Mouse (Mus musculus): ENCODE measurements at regions not wholly inside any gene's neighbourhood (a gene's known extent, or its start where the extent isn't known, plus 50 kb on each side); places are given as distances from the start of the nearest gene placed in this dataset.

DNA sequence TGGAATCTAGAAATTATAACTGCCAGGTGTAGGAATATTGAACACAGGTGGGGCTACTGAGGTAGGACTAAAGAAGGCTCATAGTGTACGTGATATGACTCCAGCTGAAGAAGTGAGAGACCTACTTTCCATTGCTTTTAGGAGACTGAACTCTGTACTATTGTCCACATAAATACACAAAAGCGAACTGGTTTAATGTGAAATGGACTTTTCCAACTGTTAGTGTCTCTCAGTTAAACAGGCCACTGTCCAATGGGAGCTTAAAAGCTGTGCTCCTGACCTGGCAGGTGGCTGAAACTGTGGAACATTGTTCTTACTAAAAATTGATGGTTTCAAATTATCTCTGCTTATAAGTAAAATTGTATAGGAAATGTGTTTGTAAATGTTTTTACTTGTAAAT, 381.4 kb downstream of the 1700129C05Rik start:
- Histone ChIP-seq H3K9me3 (replicated peaks; ENCODE audit: control insufficient read depth, low read length) (no peaks in the 10 kb centered on the region), H3K9ac (ENCODE audit: low read length) (no peak overlapping the region), H3K27ac (ENCODE audit: low read length) (no peak overlapping the region), H3K4me3 (replicated peaks; ENCODE audit: low read length) (no peak overlapping the region), H3K36me3 (ENCODE audit: control insufficient read depth, insufficient read depth, low read length) (no peaks in the 10 kb centered on the region), H3K4me2 (ENCODE audit: low read depth, low read length) (no peak overlapping the region), H3K4me1 (ENCODE audit: control insufficient read depth, insufficient read depth, low read length) (no peaks in the 10 kb centered on the region), H3K27me3 (ENCODE audit: control insufficient read depth, insufficient read depth, low read length) (no peaks in the 10 kb centered on the region)
- ATAC-seq (ENCODE audit: insufficient read depth, low FRiP score) = no peak
- WGBS = 84% methylated on average over 2 of the region's 2 CpGs

- Histone ChIP-seq H3K27me3 (ENCODE audit: control insufficient read depth, insufficient read depth, low read length) (no peaks in the 10 kb centered on the region), H3K27ac (ENCODE audit: low read length) (no peak overlapping the region), H3K4me3 (replicated peaks; ENCODE audit: low read length) (no peak overlapping the region), H3K9me3 (replicated peaks; ENCODE audit: control insufficient read depth, low read length) (no peaks in the 10 kb centered on the region), H3K4me1 (ENCODE audit: control insufficient read depth, insufficient read depth, low read length) (no peaks in the 10 kb centered on the region), H3K9ac (ENCODE audit: low read length) (no peak overlapping the region), H3K4me2 (ENCODE audit: low read depth, low read length) (no peak overlapping the region), H3K36me3 (ENCODE audit: control insufficient read depth, insufficient read depth, low read length) (no peaks in the 10 kb centered on the region)
- no peak for ATAC-seq (ENCODE audit: insufficient read depth, low FRiP score)
- WGBS = 83% methylated on average over 4 of the region's 4 CpGs
Measured at GRCm38 (mm10) chr14:58759759-58760158, 382.9 kb downstream of the 1700129C05Rik start.

DNA sequence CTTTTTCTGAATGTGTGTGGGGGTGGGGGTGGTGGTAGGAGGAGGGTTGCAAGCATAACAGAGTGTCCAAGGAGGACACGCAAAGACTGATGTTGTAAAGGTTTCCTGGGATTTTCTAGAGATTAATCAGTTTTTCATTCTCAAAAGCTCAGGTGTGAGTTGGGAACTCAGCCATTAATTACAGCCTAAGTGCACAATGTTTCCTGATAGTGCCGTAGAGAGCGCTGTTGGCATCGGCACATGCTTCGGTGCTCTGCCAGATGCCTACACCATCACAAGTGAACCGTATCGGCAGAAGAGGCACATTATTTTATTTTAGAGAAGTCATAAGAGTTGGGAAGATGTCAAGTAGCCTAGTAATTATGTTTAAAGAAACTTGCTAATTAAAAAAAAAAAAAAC, 388.9 kb downstream of the 1700129C05Rik start:
- no peak for ATAC-seq (ENCODE audit: insufficient read depth, low FRiP score)
- Histone ChIP-seq H3K36me3 (ENCODE audit: control insufficient read depth, insufficient read depth, low read length) (no peaks in the 10 kb centered on the region), H3K9ac (ENCODE audit: low read length) (no peak overlapping the region), H3K4me1 (ENCODE audit: control insufficient read depth, insufficient read depth, low read length) (no peaks in the 10 kb centered on the region), H3K4me2 (ENCODE audit: low read depth, low read length) (no peak overlapping the region), H3K4me3 (replicated peaks; ENCODE audit: low read length) (no peak overlapping the region), H3K27ac (ENCODE audit: low read length) (no peak overlapping the region), H3K9me3 (replicated peaks; ENCODE audit: control insufficient read depth, low read length) (no peaks in the 10 kb centered on the region), H3K27me3 (ENCODE audit: control insufficient read depth, insufficient read depth, low read length) (no peaks in the 10 kb centered on the region)
- WGBS = 75% methylated on average over 7 of the region's 7 CpGs

GRCm38 (mm10) chr14:58753136-58753535, 389.6 kb downstream of the 1700129C05Rik start:
- Histone ChIP-seq H3K4me3 (replicated peaks; ENCODE audit: low read length) (no peak overlapping the region), H3K9me3 (replicated peaks; ENCODE audit: control insufficient read depth, low read length) (no peaks in the 10 kb centered on the region), H3K36me3 (ENCODE audit: control insufficient read depth, insufficient read depth, low read length) (no peaks in the 10 kb centered on the region), H3K27ac (ENCODE audit: low read length) (no peak overlapping the region), H3K9ac (ENCODE audit: low read length) (no peak overlapping the region), H3K4me2 (ENCODE audit: low read depth, low read length) (no peak overlapping the region), H3K4me1 (ENCODE audit: control insufficient read depth, insufficient read depth, low read length) (no peaks in the 10 kb centered on the region), H3K27me3 (ENCODE audit: control insufficient read depth, insufficient read depth, low read length) (no peaks in the 10 kb centered on the region)
- WGBS = 81% methylated on average over 1 of the region's 1 CpGs
- no peak for ATAC-seq (ENCODE audit: insufficient read depth, low FRiP score)

DNA sequence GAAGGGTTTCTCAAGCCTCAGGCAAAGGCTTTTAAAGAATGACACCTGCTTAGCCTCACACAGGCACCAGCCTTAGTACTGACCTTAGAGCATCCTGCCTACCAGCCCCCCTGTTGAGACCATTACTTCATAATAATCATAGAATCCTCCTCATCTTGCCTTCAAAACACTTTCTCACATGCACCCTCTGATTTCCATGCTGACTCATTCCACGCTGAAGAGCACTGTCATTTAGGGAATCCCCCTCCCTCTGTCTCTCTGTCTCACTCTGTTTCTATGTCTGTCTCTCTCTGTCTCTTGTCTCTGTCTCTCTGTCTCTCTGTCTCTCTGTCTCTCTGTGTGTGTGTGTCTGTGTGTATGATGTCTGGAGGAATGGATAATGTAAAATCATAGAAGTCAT, 416.3 kb downstream of the 1700129C05Rik start:
- Histone ChIP-seq H3K27me3 (ENCODE audit: control insufficient read depth, insufficient read depth, low read length) (no peaks in the 10 kb centered on the region), H3K27ac (ENCODE audit: low read length) (no peak overlapping the region), H3K9me3 (replicated peaks; ENCODE audit: control insufficient read depth, low read length) (no peaks in the 10 kb centered on the region), H3K9ac (ENCODE audit: low read length) (no peak overlapping the region), H3K4me2 (ENCODE audit: low read depth, low read length) (no peak overlapping the region), H3K4me3 (replicated peaks; ENCODE audit: low read length) (no peak overlapping the region), H3K4me1 (ENCODE audit: control insufficient read depth, insufficient read depth, low read length) (no peaks in the 10 kb centered on the region), H3K36me3 (ENCODE audit: control insufficient read depth, insufficient read depth, low read length) (no peaks in the 10 kb centered on the region)
- WGBS = 69% methylated on average over 1 of the region's 1 CpGs
- no peak for ATAC-seq (ENCODE audit: insufficient read depth, low FRiP score)

DNA sequence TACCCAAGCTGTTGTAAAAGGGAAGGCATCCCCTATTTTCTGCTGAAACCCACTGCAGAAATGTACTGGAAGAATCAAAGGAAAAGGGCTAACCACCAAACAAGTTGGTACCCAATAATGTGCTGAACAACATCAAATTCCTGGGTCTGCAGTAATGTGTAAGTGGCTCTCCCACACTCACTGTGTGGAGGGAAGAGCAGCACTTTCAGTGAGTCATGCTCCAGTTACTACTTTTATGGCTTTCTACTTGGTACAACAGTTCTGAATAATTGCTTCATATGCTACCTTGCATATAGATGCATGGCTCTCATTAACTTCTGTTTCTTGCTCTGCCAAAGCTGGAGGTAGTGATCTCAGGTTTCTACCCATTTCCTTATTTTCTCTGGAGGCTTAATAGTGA, 427.8 kb downstream of the 1700129C05Rik start:
- Histone ChIP-seq H3K9ac (ENCODE audit: low read length) (no peak overlapping the region), H3K27ac (ENCODE audit: low read length) (no peak overlapping the region), H3K4me1 (ENCODE audit: control insufficient read depth, insufficient read depth, low read length) (no peaks in the 10 kb centered on the region), H3K4me2 (ENCODE audit: low read depth, low read length) (no peak overlapping the region), H3K27me3 (ENCODE audit: control insufficient read depth, insufficient read depth, low read length) (no peaks in the 10 kb centered on the region), H3K9me3 (replicated peaks; ENCODE audit: control insufficient read depth, low read length) (no peaks in the 10 kb centered on the region), H3K4me3 (replicated peaks; ENCODE audit: low read length) (no peak overlapping the region), H3K36me3 (ENCODE audit: control insufficient read depth, insufficient read depth, low read length) (no peaks in the 10 kb centered on the region)
- ATAC-seq (ENCODE audit: insufficient read depth, low FRiP score) = no peak

DNA sequence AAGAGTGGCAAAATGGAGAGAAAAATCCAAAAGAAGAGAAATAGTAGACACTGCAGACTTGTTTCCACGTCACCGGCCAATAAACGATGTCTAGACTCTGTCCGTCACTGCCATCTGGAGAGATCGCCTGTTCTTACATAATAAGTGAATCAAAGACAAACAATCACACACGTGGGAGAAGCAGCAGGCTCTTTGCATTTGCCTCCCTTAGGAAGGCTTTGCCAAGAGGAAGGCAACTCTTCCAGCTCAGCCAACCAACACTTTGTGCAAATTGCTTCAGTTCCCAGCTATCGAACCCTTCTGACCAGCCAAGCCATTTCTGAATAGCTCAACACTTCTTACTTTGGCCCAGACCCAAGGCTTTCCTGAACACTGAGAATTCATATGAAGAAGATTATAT, 432.8 kb downstream of the 1700129C05Rik start:
- Histone ChIP-seq H3K27me3 (ENCODE audit: control insufficient read depth, insufficient read depth, low read length) (no peaks in the 10 kb centered on the region), H3K9ac (ENCODE audit: low read length) (no peak overlapping the region), H3K4me1 (ENCODE audit: control insufficient read depth, insufficient read depth, low read length) (no peaks in the 10 kb centered on the region), H3K27ac (ENCODE audit: low read length) (no peak overlapping the region), H3K4me3 (replicated peaks; ENCODE audit: low read length) (no peak overlapping the region), H3K36me3 (ENCODE audit: control insufficient read depth, insufficient read depth, low read length) (no peaks in the 10 kb centered on the region), H3K4me2 (ENCODE audit: low read depth, low read length) (no peak overlapping the region), H3K9me3 (replicated peaks; ENCODE audit: control insufficient read depth, low read length) (no peaks in the 10 kb centered on the region)
- no peak for ATAC-seq (ENCODE audit: insufficient read depth, low FRiP score)
- 66% methylated on average over 7 of the region's 7 CpGs for WGBS

DNA sequence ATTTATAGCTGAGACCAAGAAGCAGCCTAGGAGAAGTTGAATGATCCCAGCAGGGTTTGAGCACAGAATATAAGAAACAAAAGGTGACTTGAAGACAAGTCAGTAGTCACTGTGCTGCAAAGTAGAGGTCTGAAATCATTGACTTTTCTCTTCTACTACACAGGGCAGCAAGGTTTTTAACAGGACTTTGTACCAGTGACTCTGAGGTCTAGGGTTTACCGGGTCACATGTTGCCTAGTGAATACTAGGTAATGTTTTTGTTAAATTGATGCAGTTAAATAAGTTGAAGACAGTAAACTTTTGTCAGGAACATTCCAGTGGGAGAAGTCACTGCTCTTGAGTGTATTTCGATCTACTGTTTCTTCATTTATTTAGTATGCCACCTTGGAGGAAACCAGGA, 433.4 kb downstream of the 1700129C05Rik start:
- Histone ChIP-seq H3K4me2 (ENCODE audit: low read depth, low read length) (no peak overlapping the region), H3K4me3 (replicated peaks; ENCODE audit: low read length) (no peak overlapping the region), H3K9me3 (replicated peaks; ENCODE audit: control insufficient read depth, low read length) (no peaks in the 10 kb centered on the region), H3K9ac (ENCODE audit: low read length) (no peak overlapping the region), H3K36me3 (ENCODE audit: control insufficient read depth, insufficient read depth, low read length) (no peaks in the 10 kb centered on the region), H3K27me3 (ENCODE audit: control insufficient read depth, insufficient read depth, low read length) (no peaks in the 10 kb centered on the region), H3K27ac (ENCODE audit: low read length) (no peak overlapping the region), H3K4me1 (ENCODE audit: control insufficient read depth, insufficient read depth, low read length) (no peaks in the 10 kb centered on the region)
- ATAC-seq (ENCODE audit: insufficient read depth, low FRiP score) = no peak
- WGBS = 95% methylated on average over 2 of the region's 2 CpGs

GRCm38 (mm10) chr14:58701765-58702164, 440.9 kb downstream of the 1700129C05Rik start:
- Histone ChIP-seq H3K4me1 (ENCODE audit: control insufficient read depth, insufficient read depth, low read length) (no peaks in the 10 kb centered on the region), H3K27ac (ENCODE audit: low read length) (no peak overlapping the region), H3K4me3 (replicated peaks; ENCODE audit: low read length) (no peak overlapping the region), H3K9ac (ENCODE audit: low read length) (no peak overlapping the region), H3K4me2 (ENCODE audit: low read depth, low read length) (no peak overlapping the region), H3K9me3 (replicated peaks; ENCODE audit: control insufficient read depth, low read length) (no peaks in the 10 kb centered on the region), H3K36me3 (ENCODE audit: control insufficient read depth, insufficient read depth, low read length) (no peaks in the 10 kb centered on the region), H3K27me3 (ENCODE audit: control insufficient read depth, insufficient read depth, low read length) (no peaks in the 10 kb centered on the region)
- 31% methylated on average over 1 of the region's 1 CpGs for WGBS
- no peak for ATAC-seq (ENCODE audit: insufficient read depth, low FRiP score)
